Mouse (Mus musculus) G1E (cell line): Measurements from ENCODE around the gene Il34. TPM values are rescaled to one million over a fixed set of nuclear protein-coding genes. Genes with fewer than 3 reads are reported as not detected.

Source experiments
- ATAC-seq: 2 replicates; pipeline ENCODE4 v1.8.0; 2016; ENCODE audit warnings: mild to moderate bottlenecking; ENCODE audit not compliant: insufficient number of reproducible peaks, poor library complexity, low FRiP score, severe bottlenecking; ENCODE audit errors: extremely low read depth
- DNase-seq: peaks from one replicate; pipeline ENCODE4 v3.0.0; 2012; ENCODE audit warnings: low spot score
- H3K27me3 ChIP-seq: 2 replicates; pipeline ENCODE4 v1.6.1; 2012; ENCODE audit warnings: mild to moderate bottlenecking, low read length, inconsistent platforms; ENCODE audit not compliant: insufficient read depth
- H3K36me3 ChIP-seq: replicated peaks from 2 replicates; pipeline ENCODE3; 2012; ENCODE audit warnings: mild to moderate bottlenecking, inconsistent platforms
- H3K4me1 ChIP-seq: 2 replicates; pipeline ENCODE4 v1.6.1; 2012; ENCODE audit warnings: low read depth, low read length, inconsistent platforms, mixed read lengths; ENCODE audit not compliant: insufficient read depth
- H3K4me3 ChIP-seq: 2 replicates; pipeline ENCODE4 v1.5.1; 2012; ENCODE audit warnings: low read depth, mild to moderate bottlenecking, inconsistent platforms, low read length, moderate library complexity, mixed read lengths
- H3K9me3 ChIP-seq: replicated peaks from 2 replicates; pipeline ENCODE4 v1.6.1; 2012; ENCODE audit warnings: inconsistent platforms
- CTCF ChIP-seq: IDR thresholded peaks from 2 replicates; pipeline ENCODE4 v1.5.1; 2012; ENCODE audit warnings: low read depth, low read length, inconsistent platforms, mixed read lengths
- GATA1 ChIP-seq: IDR thresholded peaks from 2 replicates; pipeline ENCODE4 v1.6.1; 2012; ENCODE audit warnings: borderline replicate concordance, low read length, inconsistent platforms, mixed read lengths
- GATA2 ChIP-seq: IDR thresholded peaks from 2 replicates; pipeline ENCODE4 v1.6.1; 2012; ENCODE audit warnings: low read depth, low read length, inconsistent platforms, borderline replicate concordance
- POLR2AphosphoS5 ChIP-seq: IDR thresholded peaks from 2 replicates; pipeline ENCODE4 v1.6.1; 2012; ENCODE audit warnings: low read depth, low read length, inconsistent platforms; ENCODE audit not compliant: insufficient replicate concordance
- TAL1 ChIP-seq: conservative IDR thresholded peaks from 2 replicates; pipeline ENCODE4 v1.6.1; 2012; ENCODE audit warnings: low read depth, low read length, inconsistent platforms, mixed read lengths
- polyA plus RNA-seq: library from polyadenylated mRNA; stranded (reverse); fragments of >175 nt; gene quantifications from 2 replicates; pipeline ENCODE4 v1.2.3, GENCODE M21; 2012
- total RNA-seq, 2 experiments: library from RNA; stranded (forward) in 1 of 2; stranded (reverse) in 1 of 2; fragments of 200-1000 nt in 1 of 2; fragments of >200 nt in 1 of 2; fragmentation: Nextera tagmentation in 1 of 2; gene quantifications; 2 replicates each; pipeline ENCODE4 v1.2.3; 2014 to 2017

Il34 gene
- total and polyA plus RNA-seq, 3 experiments: not detected

DNA sequence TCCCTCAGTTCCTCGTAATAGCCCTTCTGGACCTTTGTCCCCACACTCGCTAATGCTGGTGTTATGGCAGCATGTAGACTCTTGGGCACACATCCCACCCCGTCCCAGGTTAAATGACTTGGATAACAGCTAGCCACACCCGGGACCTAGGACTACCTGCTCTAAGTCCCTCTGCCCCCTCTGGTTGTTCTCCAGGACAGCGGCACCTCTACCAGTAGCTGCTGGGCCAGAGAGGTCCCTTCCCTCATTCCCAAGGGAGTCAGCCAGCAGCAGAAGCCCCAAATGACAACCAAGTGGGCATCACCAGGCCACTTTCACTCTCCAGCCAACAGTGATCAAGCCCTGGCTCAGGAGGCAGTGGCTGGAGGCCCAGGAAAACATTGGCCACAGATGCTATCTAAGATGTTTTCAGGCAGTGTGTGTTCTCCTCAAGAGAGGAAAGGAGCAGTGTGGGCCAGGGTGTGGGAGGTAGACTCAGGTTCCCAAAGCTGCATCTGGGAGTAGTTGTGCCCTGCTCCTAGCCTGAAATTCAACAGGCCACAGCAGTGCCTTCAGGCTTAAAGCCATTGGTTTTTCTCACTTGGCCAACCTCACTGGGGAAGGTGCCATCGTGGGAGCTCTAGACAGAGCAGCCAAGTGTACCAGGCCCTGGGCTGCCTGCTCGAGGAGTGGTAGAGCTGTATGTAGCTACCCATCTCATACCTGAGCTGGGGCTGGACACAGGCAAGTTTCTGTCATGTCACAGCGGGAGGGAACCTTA, 87.3 kb downstream of the Il34 start:
- DNase-seq (no peak), ATAC-seq (no peak)
- peaks cover 23% of the 10 kb centered on the region for H3K27me3 ChIP-seq
- H3K36me3 ChIP-seq: peaks cover 75% of the 10 kb centered on the region
- no peak overlapping the region for H3K4me3 ChIP-seq
- H3K9me3 ChIP-seq: no peaks in the 10 kb centered on the region
- peaks cover 15% of the 10 kb centered on the region for H3K4me1 ChIP-seq
- TF ChIP-seq GATA2 (no peak), CTCF (no peak), GATA1 (no peak), POLR2AphosphoS5 (no peak), TAL1 (no peak)

DNA sequence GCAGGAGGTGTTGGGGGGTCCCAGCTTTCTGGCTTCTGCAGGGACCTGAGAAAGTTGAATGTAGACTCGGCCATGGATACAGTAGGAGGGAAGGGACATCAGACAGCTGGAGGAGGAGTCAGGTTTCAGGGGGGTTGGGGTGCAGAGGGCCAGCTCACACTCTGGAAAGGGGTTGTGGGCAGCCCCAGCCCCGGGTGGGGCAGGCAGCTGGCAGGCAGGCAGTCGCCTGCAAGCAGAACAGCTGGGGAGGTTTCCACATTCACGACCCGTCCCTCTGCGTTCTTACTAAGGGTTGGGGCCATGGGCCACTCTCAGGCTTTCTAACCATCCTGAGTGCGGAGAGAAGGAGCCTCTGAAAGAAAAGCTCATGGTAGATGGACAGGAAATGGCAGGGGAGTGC, 88.6 kb downstream of the Il34 start:
- H3K27me3 ChIP-seq: peaks cover 13% of the 10 kb centered on the region
- peaks cover 87% of the 10 kb centered on the region for H3K36me3 ChIP-seq
- no peaks in the 10 kb centered on the region for H3K9me3 ChIP-seq
- DNase-seq: no peak
- no peak overlapping the region for H3K4me3 ChIP-seq
- TF ChIP-seq CTCF (no peak), GATA1 (no peak), TAL1 (no peak)
- ATAC-seq: no peak
- H3K4me1 ChIP-seq: peaks cover 10% of the 10 kb centered on the region

DNA sequence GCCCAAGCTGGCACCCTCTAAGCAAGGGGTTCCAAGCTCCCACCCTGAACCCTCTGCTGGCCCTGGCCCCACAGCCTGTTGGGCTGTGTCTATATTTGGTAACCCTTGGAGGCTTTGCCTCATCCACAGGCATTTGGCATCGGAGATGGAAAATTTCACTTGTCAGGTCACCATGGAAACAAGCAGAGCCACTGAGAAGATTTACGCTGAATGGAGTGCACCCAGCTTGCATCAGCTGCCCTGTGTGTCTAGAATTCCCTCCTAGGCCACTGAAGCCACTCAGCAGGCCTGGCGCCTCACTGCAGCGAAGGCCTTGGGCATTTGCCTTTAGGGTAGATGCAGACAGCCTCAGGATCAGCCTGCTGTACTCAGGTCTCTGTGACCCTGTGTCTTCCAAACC, 89.6 kb downstream of the Il34 start:
- Histone ChIP-seq H3K36me3 (peaks cover 98% of the 10 kb centered on the region), H3K9me3 (no peaks in the 10 kb centered on the region), H3K4me1 (peaks cover 3% of the 10 kb centered on the region; the same call in 1 of the 2 replicates), H3K27me3 (peaks cover 8% of the 10 kb centered on the region), H3K4me3 (no peak overlapping the region)
- DNase-seq: no peak
- TF ChIP-seq CTCF (no peak), GATA2 (no peak), POLR2AphosphoS5 (no peak), TAL1 (no peak), GATA1 (no peak)
- no peak for ATAC-seq

DNA sequence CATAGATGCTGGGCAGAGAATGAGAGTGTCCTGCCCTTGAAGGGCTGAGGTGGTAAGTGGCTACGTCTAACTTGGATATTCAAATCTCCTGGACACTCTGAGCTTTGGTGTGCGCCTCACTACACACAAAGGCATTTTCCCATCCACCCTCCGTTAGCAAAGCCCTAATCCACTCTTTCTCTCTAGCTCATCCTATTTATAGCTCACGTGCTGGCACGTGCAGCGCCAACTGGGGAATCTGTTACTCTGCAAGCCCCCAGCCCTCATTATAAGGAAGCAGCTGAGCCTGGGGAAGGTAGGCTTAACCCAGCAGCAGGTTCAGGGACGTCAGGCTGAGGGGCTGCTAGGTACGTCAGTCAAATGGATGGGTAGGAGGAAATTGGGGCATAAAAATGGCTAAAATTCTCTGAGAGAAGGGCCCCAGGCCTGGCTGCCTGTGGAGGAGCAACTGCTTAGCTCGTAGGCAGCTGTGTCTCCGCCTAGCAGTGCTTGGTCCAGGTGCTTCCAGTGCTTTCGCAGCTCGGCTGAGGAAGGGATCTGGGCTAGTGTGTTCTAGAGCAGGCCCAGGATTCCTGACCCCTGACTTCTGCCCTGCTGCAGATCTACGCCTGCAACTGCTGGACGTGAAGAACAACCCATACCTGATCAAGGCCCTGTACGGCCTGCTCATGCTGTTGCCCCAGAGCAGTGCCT, 90.8 kb downstream of the Il34 start:
- Histone ChIP-seq H3K9me3 (no peaks in the 10 kb centered on the region), H3K27me3 (peaks cover 2% of the 10 kb centered on the region; the same call in 1 of the 2 replicates), H3K4me3 (no peak overlapping the region), H3K4me1 (no peaks in the 10 kb centered on the region), H3K36me3 (peaks cover 99% of the 10 kb centered on the region)
- DNase-seq (no peak), ATAC-seq (no peak)
- no peak for TF ChIP-seq CTCF
- TF ChIP-seq POLR2AphosphoS5: no peak
- no peak for TF ChIP-seq TAL1
- TF ChIP-seq GATA1: no peak
- no peak for TF ChIP-seq GATA2

DNA sequence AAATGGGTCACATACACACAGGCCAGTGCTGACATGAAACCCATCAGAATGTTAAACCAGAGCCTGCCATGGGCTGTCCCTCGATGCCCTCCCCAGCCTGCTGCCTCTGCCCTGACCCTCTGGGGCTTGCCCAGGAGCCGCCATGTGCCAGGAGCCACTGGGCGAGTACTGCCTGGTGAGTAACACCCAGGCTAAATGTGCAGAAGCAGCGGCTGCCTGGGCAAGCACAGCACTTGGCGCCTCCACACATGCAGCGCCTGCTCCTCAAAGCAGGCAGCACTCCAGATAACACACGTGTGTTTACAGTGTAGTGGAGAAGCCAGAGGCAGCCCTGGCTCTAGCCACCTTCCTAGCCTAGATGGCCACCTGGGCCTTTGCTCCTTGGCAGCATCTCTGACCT, 92.7 kb downstream of the Il34 start:
- Histone ChIP-seq H3K27me3 (no peaks in the 10 kb centered on the region), H3K9me3 (no peaks in the 10 kb centered on the region), H3K4me3 (no peak overlapping the region), H3K4me1 (no peaks in the 10 kb centered on the region), H3K36me3 (peaks cover 99% of the 10 kb centered on the region)
- no peak for TF ChIP-seq TAL1
- TF ChIP-seq POLR2AphosphoS5: no peak
- no peak for TF ChIP-seq GATA1
- TF ChIP-seq CTCF: no peak
- TF ChIP-seq GATA2: no peak
- DNase-seq (no peak), ATAC-seq (no peak)

DNA sequence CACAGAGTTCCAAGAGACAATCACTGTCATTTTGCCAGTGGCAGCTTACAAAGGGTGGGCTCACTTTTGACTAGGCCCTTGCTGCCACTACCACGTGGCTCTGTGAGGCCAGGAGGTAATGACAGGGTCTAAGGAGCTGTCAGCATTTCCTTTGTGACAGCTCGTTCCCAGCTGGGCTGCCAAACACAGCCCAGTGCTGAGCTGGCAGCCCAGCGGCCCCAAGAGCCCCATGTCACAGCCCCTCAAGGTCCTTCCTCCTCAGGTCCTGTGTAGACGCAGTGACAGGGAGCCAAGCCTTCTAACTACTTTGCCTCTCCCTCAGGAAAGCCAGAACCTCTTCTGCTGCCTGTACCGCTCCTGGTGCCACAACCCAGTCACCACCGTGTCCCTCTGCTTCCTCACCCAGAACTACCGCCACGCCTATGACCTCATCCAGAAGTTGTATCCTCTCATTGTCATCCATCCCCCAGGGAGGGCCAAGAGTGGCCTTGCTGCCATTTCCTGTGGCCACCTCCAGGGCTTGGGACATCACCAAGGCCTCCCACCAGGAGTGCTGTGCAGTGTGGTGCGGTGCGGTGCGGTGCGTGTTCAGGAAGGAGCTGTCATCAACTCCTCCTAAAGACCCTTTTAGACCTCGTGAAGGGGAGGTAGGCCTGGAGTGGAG, 94.3 kb downstream of the Il34 start:
- Histone ChIP-seq H3K36me3 (peaks cover 99% of the 10 kb centered on the region), H3K4me1 (no peaks in the 10 kb centered on the region), H3K27me3 (no peaks in the 10 kb centered on the region), H3K9me3 (no peaks in the 10 kb centered on the region), H3K4me3 (no peak overlapping the region)
- DNase-seq (no peak), ATAC-seq (no peak)
- TF ChIP-seq CTCF (no peak), GATA2 (no peak), GATA1 (no peak), TAL1 (no peak), POLR2AphosphoS5 (no peak)
